Comparison of ENCODE assay signal across 10 mouse cellular contexts in genomic region chr8:106376862-106377261, GRCm38 (mm10). TPM values are rescaled to one million over a fixed set of nuclear protein-coding genes. Genes with fewer than 3 reads are reported as not detected.
DNase-seq lines count a peak whose midpoint lies in the region; ATAC-seq lines count a peak whose summit lies in the region.
"Had no signal": no experiment of that assay in that cellular context is flagged by ENCODE, and none has a peak within 500 bp of the region (broad histone marks: within the 10 kb centered on the region; RNA-seq: fewer than 3 reads in every experiment).

No protein-coding gene starts in this region.

- peaks cover 16% of the 10 kb centered on the region for H3K4me1 ChIP-seq in hindbrain, embryonic 10.5 days (replicated peaks)
- H3K4me1 ChIP-seq: stomach, embryonic 15.5 days had no signal

- H3K36me3 ChIP-seq in hindbrain, embryonic 10.5 days = no peaks in the 10 kb centered on the region
- H3K36me3 ChIP-seq: stomach, embryonic 15.5 days had no signal

- no peaks in the 10 kb centered on the region for H3K9me3 ChIP-seq in hindbrain, embryonic 10.5 days
- H3K9me3 ChIP-seq: stomach, embryonic 15.5 days had no signal

- DNase-seq in adrenal gland, postnatal 25 days = peak; percentile 12
- DNase-seq in adrenal gland, postnatal 36 days = no peak
- DNase-seq in layer of hippocampus, postnatal 25 days (ENCODE audit: extremely low spot score in 1 of 2, low spot score in 1 of 2) = peak; percentile 18 to 27
- DNase-seq in layer of hippocampus, adult 18-20 months (ENCODE audit: low spot score in 2 of 2) = no peak
- DNase-seq in Muller cell, postnatal 12 days (ENCODE audit: inconsistent ontology term) = peak; percentile 85
- peak; percentile 4 for DNase-seq in hindbrain, embryonic 10.5 days (ENCODE audit: low spot score)
- no peak for DNase-seq in gastrocnemius, postnatal 4 days (ENCODE audit: low spot score in 2 of 2)
- DNase-seq: gastrocnemius, postnatal 25 days had no signal

- H3K4me3 ChIP-seq in hindbrain, embryonic 10.5 days = no peak overlapping the region
- H3K4me3 ChIP-seq: stomach, embryonic 15.5 days had no signal

- no peaks in the 10 kb centered on the region for H3K27me3 ChIP-seq in hindbrain, embryonic 10.5 days (ENCODE audit: insufficient read depth, poor library complexity, severe bottlenecking)
- H3K27me3 ChIP-seq: stomach, embryonic 15.5 days had no signal

- H3K27ac ChIP-seq in hindbrain, embryonic 10.5 days = no peak overlapping the region
- H3K27ac ChIP-seq: stomach, embryonic 15.5 days had no signal

- 21% methylated on average over 9 of the region's 9 CpGs for WGBS in hindbrain, embryonic 10.5 days

- ATAC-seq in megakaryocyte, adult 5-6 weeks (ENCODE audit: poor library complexity, severe bottlenecking) = no peak

RNA-seq across cellular contexts. Expression of gene Zfp90, which starts 38.3 kb away (rescaled TPM):
- 5.6 and 8.3 TPM in 2 replicates for total RNA-seq in adrenal gland, postnatal 25 days (2021)
- 1 to 10 TPM; 4.7 to 5.4 TPM for total RNA-seq in adrenal gland, postnatal 36 days (2021)
- total RNA-seq in layer of hippocampus, postnatal 25 days (2021) = 10 to 100 TPM; 10.9 to 13.3 TPM
- total RNA-seq in layer of hippocampus, adult 18-20 months (2021) = 10 to 100 TPM; 11.1 to 12.6 TPM
- 24.1 and 26.1 TPM in 2 replicates for polyA plus RNA-seq in hindbrain, embryonic 10.5 days (2016; fragmentation: Nextera tagmentation; extraction: Ambion mirVana)
- 7.7 and 7.8 TPM in 2 replicates for total RNA-seq in megakaryocyte, adult 5-6 weeks (2015)
- 8.4 and 12.0 TPM in 2 replicates for total RNA-seq in megakaryocyte, adult 5-6 weeks (2017)
- total RNA-seq in gastrocnemius, postnatal 4 days (2021) = 10 to 100 TPM in 1 of 2 experiments, 1 to 10 TPM in 1; 8.7 to 11.0 TPM

RNA-seq across cellular contexts. Expression of gene Smpd3, which starts 39.1 kb away (rescaled TPM):
- 6.6 and 8.0 TPM in 2 replicates for total RNA-seq in adrenal gland, postnatal 25 days (2021)
- total RNA-seq in adrenal gland, postnatal 36 days (2021) = 10 to 100 TPM in 1 of 2 experiments, 1 to 10 TPM in 1; 9.2 to 11.8 TPM
- total RNA-seq in layer of hippocampus, postnatal 25 days (2021) = 10 to 100 TPM; 77.7 to 84.8 TPM
- 10 to 100 TPM; 74.0 to 80.3 TPM for total RNA-seq in layer of hippocampus, adult 18-20 months (2021)
- polyA plus RNA-seq in hindbrain, embryonic 10.5 days (2016; fragmentation: Nextera tagmentation; extraction: Ambion mirVana) = 12.7 and 20.9 TPM in 2 replicates
- total RNA-seq in megakaryocyte, adult 5-6 weeks (2015) = 0.09 and 0.16 TPM in 2 replicates
- 0.07 and 0.24 TPM in 2 replicates for total RNA-seq in megakaryocyte, adult 5-6 weeks (2017)
- 1 to 10 TPM; 1.3 to 2.0 TPM for total RNA-seq in gastrocnemius, postnatal 4 days (2021)

Comparison
In these comparisons a context has a peak if more than half of its experiments do, and no peak if none do; other contexts are left out.
1. DNase-seq: peak in adrenal gland, postnatal 25 days (single experiment), layer of hippocampus, postnatal 25 days (2 of 2), Muller cell, postnatal 12 days (single experiment) and hindbrain, embryonic 10.5 days (single experiment); none in adrenal gland, postnatal 36 days (0 of 2), layer of hippocampus, adult 18-20 months (0 of 2) and gastrocnemius, postnatal 4 days (0 of 2).